Mouse (Mus musculus) left cerebral cortex, adult 18-20 months (tissue): ENCODE data around the gene Slco3a1. TPM values are rescaled to one million over a fixed set of nuclear protein-coding genes. Genes with fewer than 3 reads are reported as not detected.
A peak's percentile ranks its signal among the peaks of the same experiment; 100 is the strongest.
"Not testable (repeated sequence)": the region's sequence is repeated elsewhere in the genome, so short reads cannot be mapped to it uniquely, and the experiment has no call there.

Source experiments
- DNase-seq, 2 experiments: peaks; one replicate each; pipeline ENCODE4 v3.0.0; 2021 to 2022; ENCODE audit warnings: low spot score in 2 of 2, mixed read lengths in 1 of 2
- total RNA-seq, 2 experiments: library from RNA; stranded (reverse); gene quantifications; 2 replicates each; pipeline ENCODE4 v1.2.3; 2021

Gene Slco3a1
- total RNA-seq, 2 experiments from 2014 or later, result 43.2 to 47.2 TPM

GRCm38 (mm10) chr7:74436642-74437041 is 117.9 kb downstream of the Slco3a1 start:
- no peak for DNase-seq

- DNase-seq, result no peak
Measured at GRCm38 (mm10) chr7:74432950-74433349, 121.6 kb downstream of the Slco3a1 start.

GRCm38 (mm10) chr7:74429252-74429651 is 125.3 kb downstream of the Slco3a1 start:
- DNase-seq, result no peak

DNA sequence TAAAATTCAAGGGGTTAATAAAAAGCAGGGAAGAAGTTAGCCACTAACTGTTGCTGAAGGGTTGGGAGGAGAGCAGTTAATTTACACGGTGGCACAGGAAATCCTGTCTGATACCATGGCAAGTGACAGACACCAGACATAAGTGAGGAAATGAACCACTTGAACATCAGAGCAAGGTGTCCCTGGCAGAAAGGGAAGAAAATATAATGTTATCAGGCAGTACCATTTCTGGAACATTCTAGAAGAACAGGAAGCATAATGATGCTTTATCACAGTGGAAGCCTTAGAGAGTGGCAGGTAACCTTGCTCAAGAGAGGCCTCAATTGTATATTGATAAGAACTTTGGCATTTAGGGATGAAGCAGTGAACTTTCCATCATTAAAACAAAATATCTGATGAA is 127.4 kb downstream of the Slco3a1 start:
- DNase-seq, result no peak

DNA sequence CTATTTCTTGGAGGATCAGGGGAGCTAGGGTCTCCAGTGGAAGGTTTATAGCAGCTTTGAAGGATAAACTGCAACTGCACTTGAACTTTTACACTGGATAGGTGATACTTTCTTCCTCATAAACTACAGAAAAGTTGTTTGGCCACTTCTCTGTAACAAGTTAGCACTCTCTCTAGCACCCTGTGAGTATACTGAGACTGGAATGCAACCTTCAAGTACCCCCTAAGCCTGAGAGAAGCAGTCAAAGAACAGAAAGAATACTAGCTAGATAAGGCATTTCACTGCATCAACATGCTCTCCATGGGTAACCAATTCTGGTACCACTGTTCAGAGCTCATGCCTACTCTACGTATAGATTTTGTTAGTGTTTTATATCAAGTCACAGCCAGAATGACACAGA is 128.6 kb downstream of the Slco3a1 start:
- DNase-seq, result no peak

DNA sequence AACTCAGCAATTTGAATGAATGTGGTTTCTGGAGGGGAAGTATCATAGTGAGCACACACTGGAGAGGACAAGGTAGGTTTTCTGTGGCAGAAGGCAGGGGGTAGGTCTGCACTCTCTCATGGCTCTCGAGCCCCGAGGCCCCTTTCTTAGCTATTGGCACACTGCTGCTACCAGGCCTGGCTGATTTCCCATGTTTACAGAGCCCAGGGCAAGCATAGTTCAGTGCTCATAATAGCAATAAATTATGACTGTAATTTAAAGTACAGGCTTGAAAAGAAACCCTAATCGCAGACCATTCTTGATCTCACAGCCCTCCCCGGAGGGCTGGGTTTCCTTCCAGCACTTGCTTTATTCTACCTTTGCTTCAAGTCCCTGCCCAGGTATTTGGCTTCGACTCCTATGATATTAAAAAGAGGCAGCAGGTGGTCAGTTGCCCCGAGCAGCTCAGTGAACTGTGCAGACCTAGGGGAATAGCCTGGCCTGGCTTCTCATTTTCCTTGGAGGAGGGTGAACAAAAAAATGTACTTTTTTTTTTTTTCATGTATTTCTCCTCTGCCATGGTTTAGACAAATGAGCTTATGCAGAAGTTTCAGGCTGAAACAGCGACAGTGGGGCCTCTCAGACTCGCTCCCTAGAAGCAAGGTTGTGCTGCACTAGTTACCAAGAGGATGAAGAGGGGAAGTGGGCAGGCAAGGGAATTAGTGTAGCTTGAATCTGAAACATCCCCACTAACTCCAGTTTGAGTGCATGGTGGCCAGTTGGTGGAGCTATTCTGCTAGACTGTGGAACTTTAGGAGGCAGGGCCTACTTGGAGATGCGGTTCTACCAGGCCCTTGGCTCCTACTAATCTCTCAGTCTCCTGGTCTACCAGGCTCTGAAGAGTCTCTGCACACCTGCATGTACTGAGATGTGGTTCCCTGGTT is 130.4 kb downstream of the Slco3a1 start:
- DNase-seq, result peak in 1 of 2 experiments; percentile 8

- no peak for DNase-seq
Measured at GRCm38 (mm10) chr7:74423316-74423715, 131.3 kb downstream of the Slco3a1 start.

- no peak for DNase-seq
Measured at GRCm38 (mm10) chr7:74422731-74423130, 131.8 kb downstream of the Slco3a1 start.

- peak in 1 of 2 experiments; percentile 8 for DNase-seq
Measured at GRCm38 (mm10) chr7:74422002-74422401, 132.6 kb downstream of the Slco3a1 start.

- no peak for DNase-seq
Measured at GRCm38 (mm10) chr7:74421591-74421990, 133.0 kb downstream of the Slco3a1 start.

GRCm38 (mm10) chr7:74419706-74420105 is 134.9 kb downstream of the Slco3a1 start:
- no peak for DNase-seq

GRCm38 (mm10) chr7:74417009-74417408 is 137.6 kb downstream of the Slco3a1 start:
- no peak for DNase-seq

- DNase-seq, result peak; percentile 5 to 23
Measured at GRCm38 (mm10) chr7:74415241-74415640, 139.3 kb downstream of the Slco3a1 start.

GRCm38 (mm10) chr7:74413738-74414716 is 140.6 kb downstream of the Slco3a1 start:
- DNase-seq, result no peak

- DNase-seq, result no peak
Measured at GRCm38 (mm10) chr7:74408601-74409323, 145.8 kb downstream of the Slco3a1 start.

GRCm38 (mm10) chr7:74407851-74408250 is 146.7 kb downstream of the Slco3a1 start:
- not testable (repeated sequence) for DNase-seq

DNA sequence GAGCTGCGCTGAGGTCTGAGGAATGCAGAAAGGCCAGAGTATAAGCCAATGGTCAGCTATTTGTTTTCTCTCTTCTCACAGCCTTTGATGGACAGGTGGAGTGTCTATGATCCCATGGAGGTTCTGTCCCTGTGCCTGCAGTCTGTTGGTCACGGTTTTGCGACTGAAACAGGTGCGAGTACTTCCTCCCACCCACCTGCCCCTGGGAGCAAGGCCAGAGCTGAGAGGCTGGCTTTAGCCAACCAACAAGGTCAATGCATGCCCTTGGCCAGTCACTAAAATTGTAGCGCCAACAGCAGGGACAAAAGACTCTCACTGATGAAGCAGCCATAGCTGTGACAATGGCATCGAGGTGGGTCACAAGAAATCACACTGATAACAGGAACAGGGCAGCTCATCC is 154.9 kb downstream of the Slco3a1 start:
- DNase-seq, result no peak

GRCm38 (mm10) chr7:74399154-74399553 is 155.4 kb downstream of the Slco3a1 start:
- DNase-seq, result no peak

- no peak for DNase-seq
Measured at GRCm38 (mm10) chr7:74398326-74398725, 156.3 kb downstream of the Slco3a1 start.

- no peak for DNase-seq
Measured at GRCm38 (mm10) chr7:74391451-74391873, 163.1 kb downstream of the Slco3a1 start.

DNA sequence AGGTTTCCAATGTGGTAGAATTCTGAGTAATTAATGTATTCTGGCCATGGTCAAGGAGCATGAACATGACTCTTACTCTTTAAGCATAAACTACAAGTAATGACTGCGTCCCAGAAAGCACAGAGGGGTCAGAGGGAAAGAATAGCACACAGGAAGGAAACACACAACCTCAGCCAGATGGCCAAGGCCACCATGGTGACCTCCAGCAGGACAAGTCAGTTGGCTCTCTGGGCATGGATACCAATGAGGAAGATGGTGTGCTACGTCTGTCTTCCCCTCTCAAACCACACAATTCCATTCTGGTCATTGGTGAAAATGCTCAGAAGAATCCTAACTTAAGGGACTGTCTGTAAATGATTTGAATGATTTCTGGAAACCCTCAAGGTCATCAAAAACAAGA is 165.0 kb downstream of the Slco3a1 start:
- DNase-seq, result no peak
